Mouse (Mus musculus) limb, embryonic 14.5 days (tissue): ENCODE results near the gene Ovol3. TPM values are rescaled to one million over a fixed set of nuclear protein-coding genes. Genes with fewer than 3 reads are reported as not detected.

ENCODE experiments used
- ATAC-seq: fragments of 200-750 bp; cut with Nextera tagmentation; 2 replicates; pipeline ENCODE4 v1.8.0; 2017; ENCODE audit warnings: low read depth, moderate number of reproducible peaks, moderate TSS enrichment; ENCODE audit not compliant: low FRiP score
- DNase-seq: peaks from one replicate; pipeline ENCODE4 v3.0.0-alpha.2; 2015; ENCODE audit warnings: low spot score
- H3K27ac ChIP-seq: fragments of 300-500 bp; sonication (generic); replicated peaks from 2 replicates; pipeline ENCODE4 v1.5.1; 2014; ENCODE audit warnings: low read depth, mild to moderate bottlenecking, low read length, moderate library complexity, mixed read lengths
- H3K27me3 ChIP-seq: fragments of 300-500 bp; sonication (generic); 2 replicates; pipeline ENCODE4 v1.6.1; 2014; ENCODE audit warnings: low read length, mixed read lengths; ENCODE audit not compliant: control insufficient read depth, insufficient read depth
- H3K36me3 ChIP-seq: fragments of 300-500 bp; sonication (generic); 2 replicates; pipeline ENCODE4 v1.6.1; 2014; ENCODE audit warnings: mild to moderate bottlenecking, low read length, moderate library complexity, mixed read lengths; ENCODE audit not compliant: control insufficient read depth, insufficient read depth
- H3K4me1 ChIP-seq: fragments of 300-500 bp; sonication (generic); 2 replicates; pipeline ENCODE4 v1.6.1; 2014; ENCODE audit warnings: antibody characterized with exemption, low read length, mixed read lengths; ENCODE audit not compliant: control insufficient read depth, insufficient read depth
- H3K4me2 ChIP-seq: fragments of 300-500 bp; sonication (generic); replicated peaks from 2 replicates; pipeline ENCODE4 v1.6.1; 2014; ENCODE audit warnings: low read depth, mild to moderate bottlenecking, low read length, moderate library complexity; ENCODE audit not compliant: severe bottlenecking
- H3K4me3 ChIP-seq: fragments of 300-500 bp; sonication (generic); replicated peaks from 2 replicates; pipeline ENCODE4 v1.5.1; 2014; ENCODE audit warnings: low read length
- H3K9ac ChIP-seq: fragments of 300-500 bp; sonication (generic); 2 replicates; pipeline ENCODE4 v1.6.1; 2014; ENCODE audit warnings: mild to moderate bottlenecking, low read depth, low read length, moderate library complexity; ENCODE audit not compliant: severe bottlenecking
- H3K9me3 ChIP-seq: fragments of 300-500 bp; sonication (generic); 2 replicates; pipeline ENCODE4 v1.6.1; 2016; ENCODE audit warnings: low read length; ENCODE audit not compliant: control insufficient read depth
- POLR2A ChIP-seq: fragments of 200-500 bp; IDR thresholded peaks from 2 replicates; pipeline ENCODE4 v1.8.0; 2012; ENCODE audit warnings: inconsistent platforms, mild to moderate bottlenecking, moderate library complexity, borderline replicate concordance; ENCODE audit not compliant: insufficient read depth, insufficient read length; ENCODE audit errors: extremely low read depth
- WGBS: fragments of 180-500 bp; shearing (Covaris S2); extraction: QIAGEN DNeasy Blood & Tissue Kit; methylation state at CpG from one replicate; pipeline ENCODE4 v1.1.7; 2014; 5-methylcytosine and 5-hydroxymethylcytosine counted together
- polyA plus RNA-seq, 2 experiments: library from polyadenylated mRNA; depleted of rRNA in 1 of 2; stranded (reverse) in 1 of 2; unstranded in 1 of 2; fragments of >200 nt; fragmentation: Nextera tagmentation in 1 of 2; extraction: Ambion mirVana in 1 of 2; gene quantifications; 2 replicates each; pipeline versions ENCODE4 v1.2.1 to v1.2.3; 2012 to 2014

The Ovol3 gene
- polyA plus RNA-seq, 2 experiments: 0.24 to 0.72 TPM

DNA sequence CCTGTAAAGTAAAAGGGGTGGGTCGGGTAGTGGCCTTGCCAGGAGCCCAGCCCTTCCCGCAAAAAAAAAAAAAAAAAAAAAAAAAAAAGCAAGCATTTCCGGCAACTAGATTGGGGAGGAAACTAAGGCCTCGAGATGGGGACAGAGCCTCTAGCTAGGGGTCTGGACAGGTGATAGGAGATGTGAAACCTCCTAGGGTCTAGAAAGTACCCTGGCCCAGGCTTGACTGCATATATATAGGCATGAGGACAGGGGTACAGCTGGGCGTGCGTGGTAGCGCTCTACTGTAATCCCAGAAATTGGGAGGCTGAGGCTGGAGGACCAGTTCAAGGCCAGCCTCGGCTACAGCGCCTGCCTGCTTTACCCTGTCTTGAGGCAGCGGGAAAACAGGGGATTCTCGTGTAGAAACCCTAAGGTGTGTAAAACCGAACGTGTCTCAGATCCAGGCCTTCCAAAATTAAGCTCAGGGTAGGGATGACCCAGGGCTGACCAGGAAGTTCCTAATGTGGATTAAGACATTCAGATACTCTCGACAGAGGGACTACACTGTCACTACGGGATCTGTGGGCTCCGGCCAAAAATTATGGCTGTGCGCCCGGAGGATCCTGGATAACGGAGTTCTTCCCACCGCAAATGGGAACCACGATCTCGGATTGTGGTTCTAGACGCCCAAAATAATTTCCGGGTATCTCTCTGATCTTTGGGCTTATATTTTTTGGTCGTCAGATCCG is 41.3 kb downstream of the Ovol3 start:
- peaks cover 30% of the 10 kb centered on the region for H3K36me3 ChIP-seq
- TF ChIP-seq POLR2A: no peak
- DNase-seq (peak; percentile 23), ATAC-seq (peak; percentile 5; the same call in 1 of the 2 replicates)
- peak overlapping the region; percentile 82 for H3K27ac ChIP-seq
- peak overlapping the region; percentile 85 for H3K4me3 ChIP-seq
- H3K9me3 ChIP-seq: no peaks in the 10 kb centered on the region
- H3K4me1 ChIP-seq: peaks cover 14% of the 10 kb centered on the region
- H3K9ac ChIP-seq: peak overlapping the region; percentile 77
- WGBS: under 1% methylated on average over 26 of the region's 26 CpGs
- H3K4me2 ChIP-seq: peak overlapping the region; percentile 81
- no peaks in the 10 kb centered on the region for H3K27me3 ChIP-seq

GRCm38 (mm10) chr7:30193581-30194100 is 41.9 kb downstream of the Ovol3 start:
- H3K9me3 ChIP-seq: no peaks in the 10 kb centered on the region
- DNase-seq (peak; percentile 82), ATAC-seq (peak; percentile 45)
- WGBS: 2% methylated on average over 26 of the region's 26 CpGs
- peaks cover 36% of the 10 kb centered on the region for H3K36me3 ChIP-seq
- no peaks in the 10 kb centered on the region for H3K27me3 ChIP-seq
- peak overlapping the region; percentile 85 for H3K4me3 ChIP-seq
- H3K27ac ChIP-seq: peak overlapping the region; percentile 82
- H3K4me1 ChIP-seq: peaks cover 14% of the 10 kb centered on the region
- no peak for TF ChIP-seq POLR2A
- H3K9ac ChIP-seq: peak overlapping the region; percentile 77
- H3K4me2 ChIP-seq: peak overlapping the region; percentile 81

DNA sequence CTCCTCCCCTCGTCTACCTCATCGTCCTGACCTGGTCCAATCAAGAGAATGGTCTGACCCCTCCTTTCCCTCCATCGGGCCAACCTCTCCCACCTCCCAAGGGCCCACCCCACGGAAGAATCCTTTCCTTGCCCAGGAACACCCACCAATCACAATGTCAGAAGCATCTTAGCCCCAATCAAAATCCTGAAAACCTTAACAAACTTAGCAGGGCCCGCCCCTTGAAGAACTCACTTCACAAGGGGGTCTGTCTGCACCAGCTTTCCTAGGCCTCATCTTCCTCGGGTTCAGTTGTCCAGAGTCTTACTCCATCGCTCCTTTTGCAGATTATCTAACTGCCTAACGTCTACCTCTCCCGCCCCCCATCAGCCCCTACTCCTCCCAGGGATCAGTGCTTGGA is 42.5 kb downstream of the Ovol3 start:
- H3K36me3 ChIP-seq: peaks cover 42% of the 10 kb centered on the region
- 19% methylated on average over 8 of the region's 9 CpGs for WGBS
- peak overlapping the region; percentile 85 for H3K4me3 ChIP-seq
- ATAC-seq (no peak), DNase-seq (peak; percentile 21)
- peak overlapping the region; percentile 81 for H3K4me2 ChIP-seq
- H3K27ac ChIP-seq: no peak overlapping the region
- TF ChIP-seq POLR2A: no peak
- H3K9ac ChIP-seq: peak overlapping the region; percentile 77
- H3K4me1 ChIP-seq: peaks cover 14% of the 10 kb centered on the region
- H3K27me3 ChIP-seq: no peaks in the 10 kb centered on the region
- H3K9me3 ChIP-seq: no peaks in the 10 kb centered on the region

DNA sequence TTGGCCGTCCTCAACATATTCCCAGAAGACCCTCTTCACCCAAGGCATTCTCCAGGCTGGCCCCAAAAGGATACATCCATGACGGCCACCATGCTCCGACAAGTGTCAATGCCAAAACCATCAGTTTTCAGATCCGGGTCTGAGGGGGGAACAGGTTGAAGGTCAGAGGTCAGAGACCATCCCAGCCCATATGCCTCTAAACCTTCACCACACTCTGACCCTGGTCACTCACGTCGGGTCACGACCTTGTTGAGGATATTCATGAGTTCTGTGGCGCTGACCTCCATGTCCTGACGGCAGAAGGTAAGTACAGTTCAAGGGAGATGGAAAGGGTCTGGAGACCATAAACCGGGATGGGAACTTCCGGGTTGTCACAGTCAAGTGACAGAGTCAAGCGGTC is 43.4 kb downstream of the Ovol3 start:
- H3K9me3 ChIP-seq: no peaks in the 10 kb centered on the region
- DNase-seq (no peak), ATAC-seq (no peak)
- no peak overlapping the region for H3K9ac ChIP-seq
- no peak overlapping the region for H3K27ac ChIP-seq
- H3K27me3 ChIP-seq: no peaks in the 10 kb centered on the region
- TF ChIP-seq POLR2A: no peak
- H3K36me3 ChIP-seq: peaks cover 51% of the 10 kb centered on the region
- H3K4me2 ChIP-seq: 0 out of 2 replicates have a peak overlapping the region, but pooled peaks have one; percentile 81
- H3K4me1 ChIP-seq: peaks cover 14% of the 10 kb centered on the region
- WGBS: 89% methylated on average over 12 of the region's 12 CpGs
- H3K4me3 ChIP-seq: peak overlapping the region; percentile 85; the same call in 1 of the 2 replicates

- 80% methylated on average over 4 of the region's 4 CpGs for WGBS
- no peak overlapping the region for H3K9ac ChIP-seq
- H3K4me3 ChIP-seq: no peak overlapping the region
- H3K36me3 ChIP-seq: peaks cover 70% of the 10 kb centered on the region
- no peak for DNase-seq
- no peak for ATAC-seq
- no peaks in the 10 kb centered on the region for H3K9me3 ChIP-seq
- H3K4me1 ChIP-seq: peaks cover 13% of the 10 kb centered on the region
- TF ChIP-seq POLR2A: no peak
- H3K27me3 ChIP-seq: no peaks in the 10 kb centered on the region
- H3K27ac ChIP-seq: no peak overlapping the region
- H3K4me2 ChIP-seq: no peak overlapping the region
These were observed 46.4 kb downstream of the Ovol3 start for GRCm38 (mm10) chr7:30189116-30189491.
